Mouse (Mus musculus): ENCODE results near the gene Leng1. TPM values are rescaled to one million over a fixed set of nuclear protein-coding genes. Genes with fewer than 3 reads are reported as not detected.

Gene Leng1
- total RNA-seq, 2 experiments from 2014 or later, result 12.5 to 12.9 TPM

GRCm38 (mm10) chr7:3644672-3645487 is 20.8 kb downstream of the Leng1 start, which contains the start of gene Cnot3:
Cnot3 (plus strand) TSS chr7:3645268.
- DNase-seq, result peak; percentile 94 to 95
- intact Hi-C loops (cut with DNase I), result loop anchor here (5.0 kb wide), 1 partner anchor 47 kb away; the partner anchor contains the start of genes Mboat7 and Tsen34

DNA sequence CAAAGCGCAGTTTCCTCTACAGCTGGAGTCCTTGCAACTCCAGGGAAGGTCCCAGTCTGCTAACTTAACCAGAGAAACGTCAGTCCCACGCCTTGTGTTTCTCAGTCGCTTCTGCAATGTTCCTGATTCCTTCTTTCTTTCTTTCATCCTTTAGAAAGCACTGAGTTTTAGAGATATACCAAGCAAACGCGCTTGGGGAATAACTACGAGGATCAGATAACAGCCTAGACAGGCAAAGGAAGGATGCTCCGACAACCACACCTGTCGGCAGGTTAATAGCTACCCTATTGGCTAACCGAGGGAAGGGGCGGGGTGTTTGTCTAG is 21.3 kb downstream of the Leng1 start:
- intact Hi-C loops (cut with DNase I), result no loop called here
- DNase-seq, result peak in 1 of 2 experiments; percentile 86

- DNase-seq, result no peak
- intact Hi-C loops (cut with DNase I), result no loop called here
These were observed 21.8 kb downstream of the Leng1 start for GRCm38 (mm10) chr7:3643843-3644242.

DNA sequence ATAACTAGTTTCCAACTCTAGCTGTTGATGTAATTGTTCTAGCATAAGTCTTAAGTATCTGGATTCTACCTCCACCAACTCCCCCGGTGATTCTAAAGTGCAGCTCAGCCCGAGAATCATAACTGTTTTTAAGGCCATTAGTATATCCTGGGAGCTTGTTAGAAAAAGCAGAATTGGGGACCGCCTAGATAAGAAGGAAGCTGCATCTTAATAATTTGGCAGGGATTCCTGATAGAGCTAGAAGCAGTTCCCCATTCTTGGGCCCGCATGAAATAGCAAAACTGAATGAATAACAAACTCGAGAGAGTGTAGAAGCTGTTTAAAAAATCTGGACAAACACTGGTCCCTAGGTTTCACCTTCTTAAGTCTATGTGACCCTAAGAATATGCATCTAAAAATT is 22.2 kb downstream of the Leng1 start:
- no peak for DNase-seq
- intact Hi-C loops (cut with DNase I), result no loop called here

GRCm38 (mm10) chr7:3630478-3630815 is 35.2 kb downstream of the Leng1 start:
- intact Hi-C loops (cut with DNase I), result no loop called here
- DNase-seq, result no peak

GRCm38 (mm10) chr7:3629543-3630477 is 35.8 kb downstream of the Leng1 start, which contains the start of the genes Tfpt and Prpf31:
Tfpt (minus strand) TSS chr7:3629929.
Prpf31 (plus strand) TSS chr7:3629985.
- intact Hi-C loops (cut with DNase I), result loop anchor here (10.0 kb wide), 1 partner anchor 515 kb away; no protein-coding TSS in a partner anchor
- peak; percentile 90 to 95 for DNase-seq

GRCm38 (mm10) chr7:3629030-3629429 is 36.6 kb downstream of the Leng1 start:
- intact Hi-C loops (cut with DNase I), result loop anchor here (10.0 kb wide), 1 partner anchor 516 kb away; no protein-coding TSS in a partner anchor
- no peak for DNase-seq

GRCm38 (mm10) chr7:3617242-3617995 is 48.2 kb downstream of the Leng1 start, which contains the start of gene Ndufa3:
Ndufa3 (plus strand) TSS chr7:3617373.
- DNase-seq, result peak; percentile 83 to 85
- intact Hi-C loops (cut with DNase I), result no loop called here

GRCm38 (mm10) chr7:3616389-3617241 is 49.0 kb downstream of the Leng1 start:
- intact Hi-C loops (cut with DNase I), result no loop called here
- DNase-seq, result no peak

DNA sequence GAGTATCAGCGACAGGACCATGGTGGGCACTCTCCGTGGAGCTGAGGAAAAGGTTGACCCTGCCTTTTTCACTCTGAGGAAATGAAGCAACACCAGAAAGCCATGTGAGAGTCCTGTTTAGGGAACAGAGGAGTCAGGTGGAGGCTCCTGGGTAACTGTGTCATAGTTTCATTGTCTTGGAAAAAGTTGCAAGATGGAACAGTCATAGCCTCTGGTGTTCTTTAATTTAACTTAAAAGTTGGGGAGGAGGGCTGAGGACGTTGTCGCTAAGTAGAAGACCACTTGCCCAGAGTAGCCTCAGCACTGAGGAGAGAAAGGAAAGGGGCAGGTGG is 49.6 kb downstream of the Leng1 start, which contains the start of gene Oscar:
TSS of gene Oscar (minus strand) at position 101 of the 332 bp plus-strand sequence.
- intact Hi-C loops (cut with DNase I), result no loop called here

DNA sequence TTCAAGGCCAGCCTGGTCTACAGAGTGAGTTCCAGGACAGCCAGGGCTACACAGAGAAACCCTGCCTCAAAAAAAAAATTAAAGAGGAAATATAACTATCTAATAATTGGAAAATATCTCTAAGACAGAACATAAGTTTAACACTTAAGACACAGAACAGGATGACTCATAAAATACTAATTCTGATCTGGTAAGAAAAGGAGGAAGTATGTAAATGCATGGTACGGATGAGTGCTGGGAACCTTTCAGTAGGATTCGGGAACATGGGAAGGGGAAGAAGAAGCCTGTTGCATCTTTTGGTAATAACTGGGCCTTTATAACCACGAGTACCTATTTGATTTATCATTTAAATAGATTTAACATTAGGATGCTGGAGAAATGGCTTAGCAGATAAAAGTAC is 51.6 kb downstream of the Leng1 start:
- intact Hi-C loops (cut with DNase I), result no loop called here
- DNase-seq, result no peak

More for the DNA sequence above, 49.6 kb downstream of the Leng1 start, which contains the start of gene Oscar:
- no peak for DNase-seq

- DNase-seq, result no peak
- intact Hi-C loops (cut with DNase I), result no loop called here
These were observed 54.6 kb downstream of the Leng1 start for GRCm38 (mm10) chr7:3611006-3611405.

GRCm38 (mm10) chr7:3610437-3610836 is 55.2 kb downstream of the Leng1 start:
- intact Hi-C loops (cut with DNase I), result no loop called here
- no peak for DNase-seq

Small RNAs within 50 kb of the gene (microRNA-seq; reads per million reads assigned to microRNA genes)
- 2.0 to 4.3 reads per million in 2 experiments for gene Mir3572 (ENCODE audit: borderline number of aligned reads in 2 of 2)

Other genes with a start within 250 kb of the Leng1 start
- 1 to 10 TPM; 1.3 to 1.9 TPM for gene Cacng6, start 241.6 kb downstream of the Leng1 start, total RNA-seq (2021)
- gene Tarm1, start 163.2 kb downstream of the Leng1 start, total RNA-seq (2021), result not detected
- under 1 TPM; 0.17 to 0.35 TPM for gene Oscar, start 49.7 kb downstream of the Leng1 start, total RNA-seq (2021)
- gene Ndufa3, start 48.5 kb downstream of the Leng1 start, total RNA-seq (2021), result 1,000 to 10,000 TPM; 1,822 to 1,988 TPM
- 10 to 100 TPM; 17.2 to 25.4 TPM for gene Tfpt, start 35.9 kb downstream of the Leng1 start, total RNA-seq (2021)
- gene Prpf31, start 35.9 kb downstream of the Leng1 start, total RNA-seq (2021), result 10 to 100 TPM; 24.4 to 26.6 TPM
- 10 to 100 TPM; 22.5 to 27.6 TPM for gene Cnot3, start 20.6 kb downstream of the Leng1 start, total RNA-seq (2021)
- 1 to 10 TPM in 1 of 2 experiments, under 1 TPM in 1; 0.54 to 1.2 TPM for gene Tmc4, start 11.7 kb upstream of the Leng1 start, total RNA-seq (2021)
- gene Tsen34, start 27.0 kb upstream of the Leng1 start, total RNA-seq (2021), result 10 to 100 TPM; 73.9 to 77.4 TPM
- gene Mboat7, start 27.7 kb upstream of the Leng1 start, total RNA-seq (2021), result 10 to 100 TPM; 18.7 to 22.1 TPM
- gene Rps9, start 38.2 kb upstream of the Leng1 start, total RNA-seq (2021), result 100 to 1,000 TPM; 621 to 660 TPM
- 1 to 10 TPM; 1.7 to 2.6 TPM for gene Pirb, start 54.6 kb upstream of the Leng1 start, total RNA-seq (2021)
- gene Gm15448, start 159.8 kb upstream of the Leng1 start, total RNA-seq (2021), result under 1 TPM; 0.46 to 0.61 TPM
- under 1 TPM; 0.33 to 0.44 TPM for gene Pira2, start 179.2 kb upstream of the Leng1 start, total RNA-seq (2021)
- under 1 TPM in 1 of 2 experiments, not detected in 1; 0.35 TPM for gene Gm14548, start 232.3 kb upstream of the Leng1 start, total RNA-seq (2021)
- gene Lilra6, start 249.7 kb upstream of the Leng1 start, total RNA-seq (2021), result under 1 TPM; 0.38 to 0.58 TPM

All from heart, postnatal 36 days (tissue).